Mouse (Mus musculus) heart, embryonic 14.5 days (tissue): ENCODE data around the gene Psma6. TPM values are rescaled to one million over a fixed set of nuclear protein-coding genes. Genes with fewer than 3 reads are reported as not detected.

Source experiments
- ATAC-seq: fragments of 200-750 bp; cut with Nextera tagmentation; 2 replicates; pipeline ENCODE4 v1.8.0; 2017; ENCODE audit warnings: low read depth, moderate TSS enrichment; ENCODE audit not compliant: insufficient number of reproducible peaks, insufficient read depth, low FRiP score
- H3K27ac ChIP-seq, 2 experiments: fragments of 200-500 bp in 1 of 2; fragments of 300-500 bp in 1 of 2; sonication (generic) in 1 of 2; replicated peaks in 1 of 2; 2 replicates each; pipeline ENCODE4 v1.5.1; 2012 to 2014; ENCODE audit warnings: low read depth in 2 of 2, low read length in 2 of 2, control low read depth in 1 of 2, mild to moderate bottlenecking in 1 of 2, mixed read lengths in 1 of 2; ENCODE audit not compliant: control insufficient read depth in 1 of 2, insufficient read depth in 1 of 2
- H3K27me3 ChIP-seq: fragments of 300-500 bp; sonication (generic); 2 replicates; pipeline ENCODE4 v1.6.1; 2014; ENCODE audit warnings: mild to moderate bottlenecking, low read length, control low read depth; ENCODE audit not compliant: control insufficient read depth, insufficient read depth
- H3K36me3 ChIP-seq: fragments of 300-500 bp; sonication (generic); 2 replicates; pipeline ENCODE4 v1.6.1; 2014; ENCODE audit warnings: mild to moderate bottlenecking, control low read depth, low read length, mixed read lengths; ENCODE audit not compliant: control insufficient read depth, insufficient read depth
- H3K4me1 ChIP-seq, 2 experiments: fragments of 200-500 bp in 1 of 2; fragments of 300-500 bp in 1 of 2; sonication (generic) in 1 of 2; 2 replicates each; pipeline ENCODE4 v1.6.1; 2012 to 2014; ENCODE audit warnings: low read length in 2 of 2, control low read depth in 1 of 2, mixed read lengths in 1 of 2; ENCODE audit not compliant: control insufficient read depth in 2 of 2, insufficient read depth in 2 of 2
- H3K4me2 ChIP-seq: fragments of 300-500 bp; sonication (generic); 2 replicates; pipeline ENCODE4 v1.6.1; 2014; ENCODE audit warnings: mild to moderate bottlenecking, low read length
- H3K4me3 ChIP-seq, 2 experiments: fragments of 200-500 bp in 1 of 2; fragments of 300-500 bp in 1 of 2; sonication (generic) in 1 of 2; 2 replicates each; pipeline ENCODE4 v1.5.1; 2012 to 2014; ENCODE audit warnings: low read length in 2 of 2, mild to moderate bottlenecking in 2 of 2, control low read depth in 1 of 2, low read depth in 1 of 2, moderate library complexity in 1 of 2; ENCODE audit not compliant: control insufficient read depth in 1 of 2, insufficient read depth in 1 of 2
- H3K9ac ChIP-seq: fragments of 300-500 bp; sonication (generic); 2 replicates; pipeline ENCODE4 v1.6.1; 2014; ENCODE audit warnings: mild to moderate bottlenecking, low read length
- H3K9me3 ChIP-seq: fragments of 300-500 bp; sonication (generic); 2 replicates; pipeline ENCODE4 v1.6.1; 2016; ENCODE audit warnings: low read length, control low read depth; ENCODE audit not compliant: control insufficient read depth
- WGBS: fragments of 180-500 bp; shearing (Covaris S2); extraction: QIAGEN DNeasy Blood & Tissue Kit; methylation state at CpG from one replicate; pipeline ENCODE4 v1.1.7; 2014; 5-methylcytosine and 5-hydroxymethylcytosine counted together
- polyA plus RNA-seq: library from polyadenylated mRNA; unstranded; fragments of >200 nt; fragmentation: Nextera tagmentation; extraction: Ambion mirVana; gene quantifications from 2 replicates; pipeline ENCODE4 v1.2.1, GENCODE M21; 2014

Psma6 gene
- polyA plus RNA-seq, 1 experiment from 2014 or later, result 344 TPM

DNA sequence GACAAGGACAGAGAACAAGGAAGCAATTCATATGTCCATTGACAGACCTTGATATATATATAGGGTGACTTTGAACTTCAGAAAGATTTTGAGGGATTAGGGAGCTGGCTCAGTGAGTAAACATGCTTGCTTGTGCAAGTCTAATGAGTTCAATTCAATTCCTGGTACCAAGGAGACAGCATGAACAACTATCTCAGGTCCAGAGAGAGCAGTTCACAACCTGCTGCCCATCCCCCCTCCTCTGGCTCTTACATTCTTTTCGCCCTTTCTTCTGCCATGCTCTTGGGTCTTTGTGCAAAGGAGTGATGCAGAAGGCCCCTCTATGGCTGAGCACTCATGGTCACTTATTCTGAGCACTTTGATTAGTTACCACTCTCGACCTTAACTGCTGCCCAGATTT lies 64.4 kb downstream of the Psma6 start:
- Histone ChIP-seq H3K9ac (no peak overlapping the region), H3K4me2 (no peak overlapping the region), H3K4me1 (peaks cover 25 to 30% of the 10 kb centered on the region in 2 experiments), H3K36me3 (no peaks in the 10 kb centered on the region), H3K27me3 (no peaks in the 10 kb centered on the region), H3K4me3 (no peak overlapping the region), H3K9me3 (no peaks in the 10 kb centered on the region), H3K27ac (no peak overlapping the region)
- WGBS, result 69% methylated on average over 2 of the region's 2 CpGs
- ATAC-seq, result no peak

DNA sequence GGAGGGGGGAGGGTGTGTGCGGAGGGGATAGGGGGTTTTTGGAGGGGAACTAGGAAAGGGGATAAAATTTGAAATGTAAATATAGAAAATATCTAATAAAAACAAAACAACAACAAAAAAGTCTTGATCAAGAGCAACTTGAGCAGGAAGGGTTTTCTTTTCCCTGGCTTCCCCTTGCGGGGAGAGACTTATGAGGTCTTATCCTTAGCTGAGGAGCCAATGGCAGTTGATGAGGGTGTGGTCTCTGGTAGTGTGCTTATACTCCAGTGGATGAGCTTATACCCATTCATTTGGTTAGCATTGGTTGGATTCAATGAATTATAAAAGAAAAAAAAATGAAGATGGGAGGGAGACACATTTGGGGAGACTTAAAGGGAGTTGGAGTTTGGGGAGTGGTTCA lies 65.0 kb downstream of the Psma6 start:
- Histone ChIP-seq H3K4me3 (no peak overlapping the region), H3K27me3 (no peaks in the 10 kb centered on the region), H3K36me3 (no peaks in the 10 kb centered on the region), H3K4me2 (no peak overlapping the region), H3K9ac (no peak overlapping the region), H3K9me3 (no peaks in the 10 kb centered on the region), H3K4me1 (peaks cover 24 to 25% of the 10 kb centered on the region in 2 experiments), H3K27ac (no peak overlapping the region)
- ATAC-seq, result no peak
- WGBS, result 95% methylated on average over 2 of the region's 2 CpGs

DNA sequence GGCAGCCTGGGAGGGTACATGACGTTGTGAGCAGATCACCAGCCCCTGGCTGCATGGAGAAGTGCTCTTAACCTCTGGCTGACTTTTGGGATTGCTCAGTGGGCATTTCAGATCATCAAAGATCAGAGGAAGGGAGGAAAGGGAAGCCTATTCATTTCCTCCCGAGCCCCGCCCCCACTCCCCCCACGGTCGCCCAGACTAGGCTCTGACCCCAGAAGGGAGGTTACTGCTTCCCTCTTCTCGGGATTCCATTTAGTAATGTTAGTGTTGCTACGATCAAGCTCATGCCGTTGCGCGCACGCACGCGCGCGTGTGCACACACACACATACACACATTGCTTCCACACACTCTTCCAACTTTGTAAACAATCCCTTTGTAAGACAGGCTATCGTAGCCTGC lies 66.4 kb downstream of the Psma6 start:
- Histone ChIP-seq H3K4me1 (peaks cover 22 to 25% of the 10 kb centered on the region in 2 experiments), H3K4me3 (no peak overlapping the region), H3K36me3 (no peaks in the 10 kb centered on the region), H3K27ac (no peak overlapping the region), H3K4me2 (no peak overlapping the region), H3K9ac (no peak overlapping the region), H3K27me3 (no peaks in the 10 kb centered on the region), H3K9me3 (no peaks in the 10 kb centered on the region)
- ATAC-seq, result no peak
- 66% methylated on average over 16 of the region's 16 CpGs for WGBS

DNA sequence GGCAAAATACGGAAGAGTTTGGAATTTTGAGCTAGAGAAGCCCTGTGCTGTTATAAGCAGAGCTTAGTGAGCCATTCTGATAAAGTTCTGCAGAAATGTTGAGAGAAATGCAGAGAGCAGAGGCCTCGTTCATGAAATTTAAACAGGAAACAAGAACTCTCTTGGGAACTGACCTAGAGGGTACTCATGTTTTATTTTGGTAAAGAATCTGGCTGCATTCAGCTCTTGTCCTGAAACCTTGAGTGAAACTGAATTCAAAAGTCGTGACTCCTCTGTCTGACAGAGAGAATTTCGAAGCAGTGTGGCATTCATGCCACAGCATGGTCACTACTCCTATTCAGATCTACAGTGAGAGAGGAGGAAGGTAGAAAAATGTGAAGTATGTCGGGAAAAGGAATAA lies 68.8 kb downstream of the Psma6 start:
- Histone ChIP-seq H3K36me3 (no peaks in the 10 kb centered on the region), H3K9ac (no peak overlapping the region), H3K9me3 (no peaks in the 10 kb centered on the region), H3K27ac (peak overlapping the region; percentile 31 to 35; a peak in 2 of 4 replicates), H3K4me2 (no peak overlapping the region), H3K27me3 (no peaks in the 10 kb centered on the region), H3K4me3 (no peak overlapping the region), H3K4me1 (peaks cover 0 to 10% of the 10 kb centered on the region in 2 experiments; a peak in 2 of 4 replicates)
- no peak for ATAC-seq
- 46% methylated on average over 5 of the region's 5 CpGs for WGBS

DNA sequence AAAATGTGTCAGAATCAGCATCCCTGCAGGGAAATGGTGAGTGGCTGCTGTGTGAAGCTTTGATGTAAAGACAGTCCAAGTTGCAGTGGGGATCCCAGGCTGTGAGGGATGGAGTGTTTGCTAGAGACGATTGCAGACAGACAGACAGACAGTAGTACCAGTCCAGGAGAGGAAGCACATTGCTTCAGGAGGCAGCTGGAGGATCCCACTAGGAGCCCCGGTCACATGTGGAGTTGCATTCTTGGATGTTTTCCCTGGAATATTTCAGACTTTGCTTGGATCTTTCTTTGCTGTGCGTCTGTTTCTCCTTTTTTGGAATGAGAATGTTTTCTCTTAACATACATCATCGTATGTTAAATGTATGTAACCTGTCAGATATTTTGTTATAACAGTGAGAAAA lies 69.9 kb downstream of the Psma6 start:
- Histone ChIP-seq H3K36me3 (no peaks in the 10 kb centered on the region), H3K9me3 (no peaks in the 10 kb centered on the region), H3K9ac (no peak overlapping the region), H3K27ac (no peak overlapping the region), H3K4me2 (no peak overlapping the region), H3K4me1 (peaks cover 0 to 10% of the 10 kb centered on the region in 2 experiments; a peak in 2 of 4 replicates), H3K4me3 (no peak overlapping the region), H3K27me3 (no peaks in the 10 kb centered on the region)
- 69% methylated on average over 4 of the region's 4 CpGs for WGBS
- no peak for ATAC-seq

DNA sequence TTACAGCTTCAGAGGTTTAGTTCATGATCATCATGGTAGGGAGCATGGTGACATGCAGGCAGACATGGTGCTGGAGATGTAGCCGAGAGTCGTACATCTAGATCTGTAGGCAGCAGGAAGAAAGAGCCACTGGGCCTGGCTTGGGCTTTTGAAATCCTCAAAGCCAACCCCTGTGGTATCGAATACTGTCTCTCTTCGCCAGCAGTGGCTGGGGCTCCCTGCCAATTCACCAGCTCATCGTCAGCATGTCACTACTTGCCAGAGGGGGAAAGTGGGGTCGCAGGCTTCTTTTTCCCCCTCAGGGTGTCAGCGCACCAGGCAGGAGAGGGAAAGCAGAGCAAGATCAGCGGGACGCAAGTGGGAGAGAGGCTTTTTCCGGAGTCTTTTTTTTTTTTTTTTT lies 71.2 kb downstream of the Psma6 start:
- H3K9me3 ChIP-seq, result no peaks in the 10 kb centered on the region
- no peak overlapping the region for H3K4me3 ChIP-seq
- H3K36me3 ChIP-seq, result no peaks in the 10 kb centered on the region
- H3K4me1 ChIP-seq, result peaks cover 3 to 7% of the 10 kb centered on the region in 2 experiments; a peak in 3 of 4 replicates
- H3K9ac ChIP-seq, result no peak overlapping the region
- H3K27me3 ChIP-seq, result no peaks in the 10 kb centered on the region
- no peak overlapping the region for H3K27ac ChIP-seq
- no peak overlapping the region for H3K4me2 ChIP-seq
- no peak for ATAC-seq
- WGBS, result 83% methylated on average over 9 of the region's 10 CpGs

DNA sequence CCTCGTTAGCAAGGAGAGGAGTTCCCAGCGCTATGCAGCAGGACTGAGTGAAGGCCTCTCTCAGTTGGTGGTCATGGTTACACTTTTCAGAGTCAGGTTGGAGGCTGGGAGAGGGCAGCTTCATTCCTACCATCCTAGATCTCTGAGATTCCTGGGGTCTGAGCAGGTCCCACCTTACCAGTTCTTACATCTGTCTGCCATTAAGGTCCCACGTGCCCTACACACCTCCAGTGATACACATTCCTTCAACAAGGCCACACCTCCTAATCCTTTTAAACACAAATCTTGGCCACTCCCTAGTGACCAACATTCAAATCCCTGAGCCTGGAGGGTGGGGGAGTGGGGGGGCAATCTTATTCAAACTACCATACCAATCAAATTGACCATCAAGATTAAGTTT lies 72.1 kb downstream of the Psma6 start:
- H3K36me3 ChIP-seq, result no peaks in the 10 kb centered on the region
- peaks cover 4 to 5% of the 10 kb centered on the region in 2 experiments; a peak in 3 of 4 replicates for H3K4me1 ChIP-seq
- 61% methylated on average over 3 of the region's 3 CpGs for WGBS
- H3K9me3 ChIP-seq, result no peaks in the 10 kb centered on the region
- no peak overlapping the region for H3K27ac ChIP-seq
- no peak for ATAC-seq
- no peak overlapping the region for H3K4me3 ChIP-seq
- no peak overlapping the region for H3K4me2 ChIP-seq
- no peak overlapping the region for H3K9ac ChIP-seq
- no peaks in the 10 kb centered on the region for H3K27me3 ChIP-seq

DNA sequence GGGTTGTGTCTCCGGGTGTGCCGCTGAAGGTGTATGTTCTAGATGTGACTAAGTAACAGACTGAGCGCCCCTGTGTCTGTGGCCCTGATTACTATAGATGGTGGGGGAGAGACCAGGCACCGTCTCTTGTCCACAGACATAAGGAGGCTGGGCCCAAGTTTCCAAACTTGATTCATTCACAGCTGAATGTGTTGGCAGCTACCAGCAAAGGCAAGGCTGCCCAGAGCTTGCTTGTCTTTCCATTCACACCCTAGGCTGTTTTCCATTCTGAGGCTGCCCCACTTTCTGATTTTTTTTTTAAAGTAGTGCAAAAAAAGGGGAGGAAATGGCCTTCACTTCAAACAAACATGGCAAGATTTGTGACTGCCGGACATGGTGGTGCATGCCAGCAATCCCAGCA lies 72.9 kb downstream of the Psma6 start:
- H3K27me3 ChIP-seq, result no peaks in the 10 kb centered on the region
- WGBS, result 73% methylated on average over 5 of the region's 5 CpGs
- no peak for ATAC-seq
- peaks cover 7 to 8% of the 10 kb centered on the region in 2 experiments; a peak in 3 of 4 replicates for H3K4me1 ChIP-seq
- no peak overlapping the region for H3K9ac ChIP-seq
- H3K4me3 ChIP-seq, result no peak overlapping the region
- H3K4me2 ChIP-seq, result no peak overlapping the region
- no peaks in the 10 kb centered on the region for H3K36me3 ChIP-seq
- H3K9me3 ChIP-seq, result no peaks in the 10 kb centered on the region
- H3K27ac ChIP-seq, result no peak overlapping the region
